Mouse (Mus musculus) embryo, embryonic 11 days (tissue): ENCODE measurements at regions not wholly inside any gene's neighbourhood (a gene's known extent, or its start where the extent isn't known, plus 50 kb on each side); places are given as distances from the start of the nearest gene placed in this dataset.

Source experiments
- DNase-seq: peaks from one replicate; pipeline ENCODE4 v3.0.0-alpha.2; 2015

GRCm38 (mm10) chr14:108334879-108335278, 579.1 kb downstream of the Slitrk1 start:
- no peak for DNase-seq

DNA sequence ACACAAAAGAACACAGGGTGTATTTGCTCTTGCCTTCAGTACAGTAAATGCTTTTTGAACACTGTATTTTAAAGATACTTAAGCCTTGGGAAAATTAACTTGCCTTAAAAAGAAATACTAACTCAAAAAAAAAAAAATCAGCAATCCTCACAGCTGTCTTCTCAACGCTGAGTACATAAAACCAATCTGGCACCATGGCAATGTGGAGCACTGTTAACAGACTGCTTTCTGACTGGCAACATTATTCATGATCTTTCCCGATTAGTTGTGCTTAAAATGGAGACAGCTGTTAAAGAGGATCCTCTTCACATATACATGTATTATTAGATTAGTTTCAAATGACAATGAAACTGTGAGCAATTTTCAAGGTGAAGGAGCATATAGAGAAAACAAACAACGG, 587.5 kb downstream of the Slitrk1 start:
- no peak for DNase-seq

DNA sequence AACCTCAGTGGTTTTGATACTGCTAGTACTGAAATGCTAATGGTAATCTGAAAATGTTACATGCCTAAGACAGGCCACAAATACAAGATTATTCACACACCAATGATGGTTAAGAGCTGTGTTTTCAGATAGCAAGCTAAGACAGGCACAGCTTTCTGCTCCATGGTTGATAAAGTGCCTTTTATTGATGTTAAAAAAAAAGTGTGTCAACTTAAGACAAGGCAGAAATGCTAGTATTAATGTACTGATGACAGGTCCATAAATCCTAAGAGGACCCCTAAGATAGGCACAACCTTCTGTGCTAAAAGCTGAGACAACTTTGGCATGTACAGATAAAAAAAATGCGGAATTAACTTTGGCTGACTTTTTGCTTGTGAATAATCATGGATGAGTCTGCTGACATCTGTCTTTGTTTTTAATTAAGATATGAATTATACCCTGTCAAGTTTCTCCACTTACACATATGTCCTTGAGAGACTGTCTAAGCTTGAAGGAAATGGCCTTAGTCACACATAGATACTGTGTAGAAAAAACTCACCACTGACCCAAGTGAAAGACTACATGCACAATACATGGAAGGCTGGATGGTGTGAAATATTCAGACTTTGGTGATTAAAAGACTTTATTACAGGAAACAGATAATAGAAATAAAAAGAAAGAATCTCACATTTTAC, 590.5 kb downstream of the Slitrk1 start:
- no peak for DNase-seq

DNA sequence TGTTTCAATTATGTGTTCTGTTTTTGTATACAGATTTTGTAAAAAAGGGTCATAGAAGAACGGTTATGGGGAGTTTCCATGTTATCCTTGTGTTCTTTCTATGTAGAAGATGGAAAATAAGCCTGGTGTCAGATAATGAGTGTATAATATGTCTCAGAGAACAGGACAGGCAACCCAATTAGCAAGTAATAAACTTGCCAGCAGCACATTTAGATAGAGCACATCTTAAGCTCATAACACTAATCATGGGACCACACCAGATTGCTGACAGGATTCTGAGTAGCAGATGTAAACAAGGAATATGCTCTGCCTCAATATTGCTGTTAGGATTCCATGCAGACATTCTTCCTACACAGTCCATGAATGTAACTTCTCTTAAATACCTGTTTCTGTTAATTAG, 606.3 kb downstream of the Slitrk1 start:
- DNase-seq: no peak

DNA sequence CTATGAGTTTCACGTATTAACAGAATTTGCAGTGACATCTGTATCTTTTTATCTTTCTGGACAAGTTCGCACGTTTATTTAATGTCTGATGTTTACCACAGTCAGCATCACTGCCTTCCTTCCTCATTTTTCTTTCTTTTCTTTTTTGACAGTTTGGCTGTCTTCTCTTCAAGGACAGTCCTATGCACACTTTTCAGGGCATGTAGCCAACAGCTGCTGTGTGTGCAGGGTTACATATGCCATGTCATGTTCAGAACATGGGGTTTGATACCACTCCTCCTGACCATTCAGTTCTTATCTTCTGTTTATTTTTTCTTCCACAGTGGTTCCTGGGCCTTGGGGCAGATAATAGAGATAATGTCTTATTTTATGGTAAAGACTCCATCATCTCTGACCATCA, 634.3 kb downstream of the Slitrk1 start:
- DNase-seq: no peak

DNA sequence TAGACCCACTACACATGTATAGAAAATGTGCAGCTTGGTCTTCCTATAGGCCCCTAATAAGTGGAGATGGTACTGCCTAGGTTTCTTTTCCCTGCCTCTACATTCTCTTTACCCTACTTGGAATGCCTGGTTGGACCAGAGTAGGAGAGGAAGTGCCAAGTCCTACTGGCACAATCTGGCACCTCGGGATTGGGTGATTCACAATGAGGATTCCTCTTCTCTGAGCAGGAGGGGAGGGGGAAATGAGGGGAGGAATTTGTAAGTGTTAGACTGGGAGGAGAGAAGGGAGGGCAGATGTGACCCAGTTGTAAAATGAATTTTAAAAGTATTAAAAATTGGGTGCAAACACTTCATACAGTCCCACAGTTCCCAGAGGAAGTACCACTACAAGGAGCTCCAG, 652.9 kb downstream of the Slitrk1 start:
- no peak for DNase-seq

- DNase-seq: no peak
These were observed 666.6 kb downstream of the Slitrk1 start for GRCm38 (mm10) chr14:108247365-108247764.

DNA sequence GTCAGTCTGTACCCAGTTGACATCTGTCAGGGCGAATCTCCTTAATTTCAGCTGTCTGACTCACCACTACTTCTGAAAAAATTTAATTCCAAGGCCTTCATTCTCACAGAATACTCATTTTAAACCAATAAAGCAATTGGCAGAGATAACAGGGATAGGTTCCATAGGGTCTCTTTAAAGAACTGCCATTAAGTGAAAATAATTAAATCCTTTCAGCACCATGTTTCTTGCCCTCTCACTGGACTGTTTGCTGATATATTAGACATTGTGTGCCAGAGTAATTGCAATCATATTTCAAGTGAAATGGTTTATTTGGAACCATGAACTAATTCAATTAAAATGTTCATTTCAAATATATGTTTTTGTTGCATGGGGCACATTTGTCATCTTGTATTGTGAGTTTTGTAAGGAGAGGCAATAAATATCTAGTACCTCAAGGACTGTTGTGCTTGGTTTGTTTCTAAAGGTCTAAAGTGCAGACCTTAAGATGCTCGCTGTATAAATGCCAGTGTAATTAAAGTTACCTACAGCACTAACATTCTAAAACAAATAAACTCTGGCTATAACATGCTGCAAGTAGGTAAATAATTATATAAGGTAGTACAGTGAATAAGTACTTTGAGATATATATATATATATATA, 688.4 kb downstream of the Slitrk1 start:
- no peak for DNase-seq

- DNase-seq: peak; percentile 35
These were observed 704.7 kb downstream of the Slitrk1 start for GRCm38 (mm10) chr14:108209246-108209645.

- no peak for DNase-seq
These were observed 714.8 kb downstream of the Slitrk1 start for GRCm38 (mm10) chr14:108199133-108199532.

DNA sequence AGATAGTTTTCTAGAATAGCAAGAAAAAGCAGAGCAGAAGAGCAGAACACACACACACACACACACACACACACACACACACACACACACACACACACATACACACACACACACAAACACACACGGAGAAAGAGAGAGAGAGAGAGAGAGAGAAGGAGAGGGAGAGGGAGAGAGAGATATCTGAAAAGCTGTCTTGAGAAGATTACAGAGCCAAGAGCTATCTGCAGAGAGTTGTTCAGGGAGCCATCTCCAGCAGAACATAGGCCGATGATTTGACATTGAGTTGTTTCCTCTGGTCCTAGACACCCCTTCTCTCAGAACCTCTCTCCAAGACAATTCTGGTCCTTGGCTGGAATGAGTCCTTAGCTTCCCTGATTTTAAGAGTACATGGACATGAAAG, 733.0 kb downstream of the Slitrk1 start:
- no peak for DNase-seq

DNA sequence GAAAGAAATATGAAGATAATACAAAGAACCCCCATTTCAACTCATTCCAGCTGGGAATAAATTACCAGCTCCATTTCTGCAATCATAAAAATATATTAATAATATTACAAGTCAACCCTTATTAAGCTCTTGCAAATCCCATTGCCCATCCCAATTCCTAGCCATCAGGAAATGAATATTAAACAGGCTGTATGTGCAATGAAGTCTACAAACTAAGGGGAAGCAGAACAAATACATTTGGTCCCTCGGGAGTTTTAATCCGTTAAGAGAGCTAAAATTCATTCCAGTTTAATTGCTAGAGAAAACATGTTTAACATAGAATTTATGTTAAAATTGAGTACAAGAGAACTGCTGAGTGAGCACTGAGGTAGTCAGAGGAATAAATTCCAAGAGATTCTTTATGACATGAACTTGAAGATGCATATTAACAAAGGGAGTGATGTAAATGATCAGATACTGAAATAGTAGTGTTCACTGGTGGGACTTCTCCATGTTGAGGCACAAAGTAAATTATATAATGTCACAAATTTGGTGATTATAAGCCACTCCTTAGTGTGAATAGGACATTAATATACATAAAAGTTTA, 738.6 kb downstream of the Slitrk1 start:
- no peak for DNase-seq

GRCm38 (mm10) chr14:108152981-108153380, 761.0 kb downstream of the Slitrk1 start:
- DNase-seq: no peak

GRCm38 (mm10) chr14:108123147-108123546, 790.8 kb downstream of the Slitrk1 start:
- no peak for DNase-seq

- DNase-seq: no peak
These were observed 808.9 kb downstream of the Slitrk1 start for GRCm38 (mm10) chr14:108105009-108105408.

DNA sequence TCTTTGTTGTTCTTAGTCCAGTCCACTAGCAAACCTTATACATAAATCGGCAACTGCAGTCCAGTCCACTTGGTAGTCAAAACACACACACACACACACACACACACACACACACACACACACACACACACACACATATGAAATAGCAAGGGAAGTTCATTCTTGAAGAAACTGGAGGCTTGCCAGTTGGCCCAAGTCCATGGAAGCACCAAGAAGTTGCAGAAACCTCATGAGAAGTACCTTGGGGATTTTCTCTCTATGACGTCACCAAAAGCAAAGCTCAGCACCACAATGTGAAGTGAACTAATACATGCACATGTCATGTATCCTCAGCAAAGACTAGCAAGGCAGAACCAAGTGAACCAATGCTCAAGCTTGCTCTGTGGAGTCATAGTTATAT, 823.0 kb downstream of the Slitrk1 start:
- no peak for DNase-seq

- no peak for DNase-seq
These were observed 864.0 kb downstream of the Slitrk1 start for GRCm38 (mm10) chr14:108049997-108050396.

DNA sequence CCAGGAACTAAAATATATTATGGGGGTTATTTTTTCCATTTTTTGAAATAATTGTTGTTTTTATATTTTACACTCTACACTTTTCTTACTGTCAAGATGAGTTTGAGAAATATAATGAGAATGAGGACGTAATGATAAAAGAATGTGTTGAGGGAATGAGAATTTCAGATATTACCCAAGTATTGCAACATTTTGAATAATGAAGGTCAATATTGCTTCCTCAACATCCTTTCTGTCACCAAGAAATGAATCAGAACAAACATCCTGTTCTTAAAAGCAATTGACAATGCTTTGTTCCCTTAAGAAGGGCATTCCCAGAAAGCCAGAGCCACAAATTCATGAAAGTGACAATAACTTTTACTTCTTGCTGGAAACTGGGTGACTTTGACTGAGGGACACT, 878.0 kb downstream of the Slitrk1 start:
- DNase-seq: no peak

DNA sequence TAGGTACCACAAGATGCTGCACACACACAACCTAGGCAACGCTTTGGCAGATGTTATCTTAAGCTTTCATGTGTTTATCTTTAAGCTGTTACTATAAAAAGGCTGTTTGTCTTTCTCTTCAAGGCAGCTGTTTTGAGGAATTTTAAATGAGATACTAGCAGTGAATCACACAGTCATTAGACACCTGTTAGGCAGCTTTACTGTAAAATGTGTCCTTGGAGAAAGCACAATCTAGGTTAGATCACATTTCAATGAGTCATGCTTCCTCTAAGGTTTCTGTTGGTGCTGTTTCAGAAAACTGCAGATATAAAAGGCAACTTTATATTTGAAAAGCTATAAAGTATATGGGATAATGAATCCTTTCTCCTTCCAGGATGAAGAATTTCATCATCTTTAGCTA, 879.8 kb downstream of the Slitrk1 start:
- DNase-seq: no peak

- no peak for DNase-seq
These were observed 891.4 kb downstream of the Slitrk1 start for GRCm38 (mm10) chr14:108022551-108022950.

DNA sequence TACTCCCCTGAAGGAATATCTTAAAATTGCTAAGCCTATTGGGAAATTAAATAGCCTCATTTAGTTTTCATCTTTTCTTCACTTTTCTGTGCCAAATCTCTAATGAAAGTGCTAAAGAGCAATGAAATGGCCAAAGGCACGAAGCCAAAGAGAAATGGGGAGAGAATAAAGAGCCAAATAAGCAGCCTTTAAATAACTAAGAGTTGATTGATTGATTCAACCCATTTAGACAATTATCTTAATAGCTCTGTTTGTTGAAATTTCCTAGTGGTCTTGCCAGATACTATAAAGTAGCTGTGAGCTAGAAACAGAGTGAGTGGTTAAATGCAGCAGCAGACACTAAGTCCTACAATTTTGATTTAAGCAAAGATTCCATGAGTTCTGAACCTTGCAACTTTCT, 891.9 kb downstream of the Slitrk1 start:
- DNase-seq: no peak

DNA sequence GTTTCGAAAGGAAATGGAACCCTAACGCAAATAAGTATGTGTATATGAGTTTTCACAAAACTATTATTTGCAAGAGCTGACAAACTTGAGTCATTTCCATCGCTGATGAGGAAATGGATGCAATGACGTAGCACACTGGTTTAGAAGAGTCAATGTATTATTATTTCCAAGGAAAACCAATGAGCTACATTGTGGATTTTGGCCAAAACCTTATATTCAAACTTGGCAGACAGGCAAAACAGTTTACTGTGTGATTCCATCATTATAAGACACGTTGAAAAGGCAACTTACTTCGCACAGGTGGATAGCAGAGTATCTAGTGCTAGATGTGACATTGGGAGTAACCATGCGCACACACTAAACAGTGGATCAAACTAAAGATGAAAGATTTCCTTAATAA, 892.6 kb downstream of the Slitrk1 start:
- no peak for DNase-seq

- no peak for DNase-seq
These were observed 926.1 kb downstream of the Slitrk1 start for GRCm38 (mm10) chr14:107987752-107988285.

- no peak for DNase-seq
These were observed 935.8 kb downstream of the Slitrk1 start for GRCm38 (mm10) chr14:107978141-107978540.
